Mouse (Mus musculus) midbrain, embryonic 16.5 days (tissue): ENCODE data around the gene Tspan11. TPM values are rescaled to one million over a fixed set of nuclear protein-coding genes. Genes with fewer than 3 reads are reported as not detected.

Source experiments
- ATAC-seq: fragments of 200-750 bp; cut with Nextera tagmentation; 2 replicates; pipeline ENCODE4 v1.8.0; 2017; ENCODE audit warnings: moderate TSS enrichment
- H3K27ac ChIP-seq: fragments of 300-500 bp; sonication (generic); 2 replicates; pipeline ENCODE4 v1.5.1; 2014; ENCODE audit warnings: mild to moderate bottlenecking, low read length, mixed read lengths
- H3K27me3 ChIP-seq: fragments of 300-500 bp; sonication (generic); 2 replicates; pipeline ENCODE4 v1.6.1; 2014; ENCODE audit warnings: low read depth, low read length, mixed read lengths; ENCODE audit not compliant: control insufficient read depth, insufficient read depth
- H3K36me3 ChIP-seq: fragments of 300-500 bp; sonication (generic); 2 replicates; pipeline ENCODE4 v1.6.1; 2014; ENCODE audit warnings: mild to moderate bottlenecking, low read length, moderate library complexity, mixed read lengths; ENCODE audit not compliant: control insufficient read depth, insufficient read depth
- H3K4me1 ChIP-seq: fragments of 300-500 bp; sonication (generic); 2 replicates; pipeline ENCODE4 v1.6.1; 2014; ENCODE audit warnings: mild to moderate bottlenecking, low read length, mixed read lengths; ENCODE audit not compliant: control insufficient read depth, insufficient read depth
- H3K4me2 ChIP-seq: fragments of 300-500 bp; sonication (generic); 2 replicates; pipeline ENCODE4 v1.6.1; 2014; ENCODE audit warnings: mild to moderate bottlenecking, low read length, mixed read lengths
- H3K4me3 ChIP-seq: fragments of 300-500 bp; sonication (generic); 2 replicates; pipeline ENCODE4 v1.5.1; 2014; ENCODE audit warnings: low read depth, mild to moderate bottlenecking, low read length, moderate library complexity, mixed read lengths
- H3K9ac ChIP-seq: fragments of 300-500 bp; sonication (generic); 2 replicates; pipeline ENCODE4 v1.6.1; 2014; ENCODE audit warnings: low read depth, low read length, mixed read lengths
- H3K9me3 ChIP-seq: fragments of 300-500 bp; sonication (generic); replicated peaks from 2 replicates; pipeline ENCODE4 v1.6.1; 2014; ENCODE audit warnings: mild to moderate bottlenecking, low read length, mixed read lengths; ENCODE audit not compliant: control insufficient read depth, poor library complexity, severe bottlenecking
- WGBS: fragments of 180-500 bp; shearing (Covaris S2); extraction: QIAGEN DNeasy Blood & Tissue Kit; methylation state at CpG from one replicate; pipeline ENCODE4 v1.1.7; 2014; 5-methylcytosine and 5-hydroxymethylcytosine counted together
- polyA plus RNA-seq: library from polyadenylated mRNA; unstranded; fragments of >200 nt; fragmentation: Nextera tagmentation; extraction: Ambion mirVana; gene quantifications from 2 replicates; pipeline ENCODE4 v1.2.1, GENCODE M21; 2015

The Tspan11 gene
- polyA plus RNA-seq, 1 experiment from 2014 or later, result 5.5 TPM

GRCm38 (mm10) chr6:127853771-127854687, 33.4 kb upstream of the Tspan11 start:
- peak overlapping the region; percentile 7; the same call in 1 of the 2 replicates for H3K4me2 ChIP-seq
- no peaks in the 10 kb centered on the region for H3K27me3 ChIP-seq
- peaks cover 7% of the 10 kb centered on the region for H3K4me1 ChIP-seq
- H3K4me3 ChIP-seq, result no peak overlapping the region
- no peak overlapping the region for H3K27ac ChIP-seq
- ATAC-seq, result no peak; the same call in 1 of the 2 replicates
- H3K9ac ChIP-seq, result no peak overlapping the region
- H3K36me3 ChIP-seq, result no peaks in the 10 kb centered on the region
- no peaks in the 10 kb centered on the region for H3K9me3 ChIP-seq
- 26% methylated on average over 16 of the region's 16 CpGs for WGBS

- Histone ChIP-seq H3K9ac (no peak overlapping the region), H3K27ac (no peak overlapping the region), H3K27me3 (no peaks in the 10 kb centered on the region), H3K9me3 (no peaks in the 10 kb centered on the region), H3K4me2 (no peak overlapping the region), H3K36me3 (no peaks in the 10 kb centered on the region), H3K4me3 (no peak overlapping the region), H3K4me1 (peaks cover 7% of the 10 kb centered on the region)
- no peak for ATAC-seq
- WGBS, result 97% methylated on average over 2 of the region's 2 CpGs
Observed at GRCm38 (mm10) chr6:127854688-127855013, 32.7 kb upstream of the Tspan11 start.

- H3K36me3 ChIP-seq, result no peaks in the 10 kb centered on the region
- WGBS, result 29% methylated on average over 9 of the region's 9 CpGs
- no peaks in the 10 kb centered on the region for H3K27me3 ChIP-seq
- no peak overlapping the region for H3K4me2 ChIP-seq
- H3K4me3 ChIP-seq, result no peak overlapping the region
- ATAC-seq, result peak; percentile 55
- peaks cover 7% of the 10 kb centered on the region for H3K4me1 ChIP-seq
- H3K9me3 ChIP-seq, result no peaks in the 10 kb centered on the region
- H3K27ac ChIP-seq, result no peak overlapping the region
- 0 out of 2 replicates have a peak overlapping the region, but pooled peaks have one; percentile 20 for H3K9ac ChIP-seq
Observed at GRCm38 (mm10) chr6:127855711-127856295, 31.6 kb upstream of the Tspan11 start.

GRCm38 (mm10) chr6:127861951-127862350, 25.4 kb upstream of the Tspan11 start:
- WGBS, result 24% methylated on average over 9 of the region's 9 CpGs
- H3K4me1 ChIP-seq, result no peaks in the 10 kb centered on the region
- H3K27me3 ChIP-seq, result no peaks in the 10 kb centered on the region
- H3K27ac ChIP-seq, result no peak overlapping the region
- H3K36me3 ChIP-seq, result no peaks in the 10 kb centered on the region
- H3K4me2 ChIP-seq, result no peak overlapping the region
- H3K9me3 ChIP-seq, result no peaks in the 10 kb centered on the region
- H3K4me3 ChIP-seq, result no peak overlapping the region
- no peak overlapping the region for H3K9ac ChIP-seq
- no peak for ATAC-seq

- Histone ChIP-seq H3K9ac (no peak overlapping the region), H3K27me3 (no peaks in the 10 kb centered on the region), H3K4me2 (no peak overlapping the region), H3K4me3 (no peak overlapping the region), H3K9me3 (no peaks in the 10 kb centered on the region), H3K36me3 (no peaks in the 10 kb centered on the region), H3K4me1 (no peaks in the 10 kb centered on the region), H3K27ac (no peak overlapping the region)
- 86% methylated on average over 4 of the region's 4 CpGs for WGBS
- ATAC-seq, result no peak
Observed at GRCm38 (mm10) chr6:127865391-127865790, 22.0 kb upstream of the Tspan11 start.

GRCm38 (mm10) chr6:127868546-127868945, 18.8 kb upstream of the Tspan11 start:
- 0 out of 2 replicates have a peak, but pooled peaks cover 3% of the 10 kb centered on the region for H3K9me3 ChIP-seq
- H3K36me3 ChIP-seq, result no peaks in the 10 kb centered on the region
- no peak overlapping the region for H3K4me2 ChIP-seq
- no peak for ATAC-seq
- H3K4me1 ChIP-seq, result no peaks in the 10 kb centered on the region
- H3K27me3 ChIP-seq, result no peaks in the 10 kb centered on the region
- no peak overlapping the region for H3K4me3 ChIP-seq
- WGBS, result 67% methylated on average over 8 of the region's 8 CpGs
- H3K27ac ChIP-seq, result no peak overlapping the region
- no peak overlapping the region for H3K9ac ChIP-seq

GRCm38 (mm10) chr6:127869121-127869520, 18.3 kb upstream of the Tspan11 start:
- Histone ChIP-seq H3K9ac (no peak overlapping the region), H3K36me3 (no peaks in the 10 kb centered on the region), H3K9me3 (0 out of 2 replicates have a peak, but pooled peaks cover 3% of the 10 kb centered on the region), H3K4me1 (no peaks in the 10 kb centered on the region), H3K27me3 (no peaks in the 10 kb centered on the region), H3K4me3 (no peak overlapping the region), H3K4me2 (no peak overlapping the region), H3K27ac (no peak overlapping the region)
- ATAC-seq, result no peak
- 83% methylated on average over 7 of the region's 7 CpGs for WGBS

GRCm38 (mm10) chr6:127870345-127871324, 16.8 kb upstream of the Tspan11 start:
- Histone ChIP-seq H3K27ac (no peak overlapping the region), H3K9ac (no peak overlapping the region), H3K36me3 (no peaks in the 10 kb centered on the region), H3K9me3 (0 out of 2 replicates have a peak, but pooled peaks cover 3% of the 10 kb centered on the region), H3K27me3 (no peaks in the 10 kb centered on the region), H3K4me2 (no peak overlapping the region), H3K4me1 (no peaks in the 10 kb centered on the region), H3K4me3 (no peak overlapping the region)
- WGBS, result 81% methylated on average over 12 of the region's 12 CpGs
- ATAC-seq, result no peak
